Mouse (Mus musculus): Measurements from ENCODE around the gene Mapk1ip1l.

The Mapk1ip1l gene

GRCm38 (mm10) chr14:47369741-47370140 is 71.7 kb downstream of the Mapk1ip1l start:
- Histone ChIP-seq H3K4me1 (replicated peaks; ENCODE audit: low read depth, low read length) (peaks cover 62% of the 10 kb centered on the region), H3K9me3 (ENCODE audit: low read length) (no peaks in the 10 kb centered on the region), H3K36me3 (ENCODE audit: insufficient read depth, low read length) (no peaks in the 10 kb centered on the region), H3K4me3 (replicated peaks; ENCODE audit: low read length) (no peak overlapping the region), H3K27me3 (ENCODE audit: insufficient read depth, low read length) (peaks cover 19% of the 10 kb centered on the region)
- TF ChIP-seq CTCF (conservative IDR thresholded peaks at IDR 0.05; ENCODE audit: low read length) (no peak), POU5F1 (IDR thresholded peaks at IDR 0.05; ENCODE audit: borderline replicate concordance, low read length) (no peak)

DNA sequence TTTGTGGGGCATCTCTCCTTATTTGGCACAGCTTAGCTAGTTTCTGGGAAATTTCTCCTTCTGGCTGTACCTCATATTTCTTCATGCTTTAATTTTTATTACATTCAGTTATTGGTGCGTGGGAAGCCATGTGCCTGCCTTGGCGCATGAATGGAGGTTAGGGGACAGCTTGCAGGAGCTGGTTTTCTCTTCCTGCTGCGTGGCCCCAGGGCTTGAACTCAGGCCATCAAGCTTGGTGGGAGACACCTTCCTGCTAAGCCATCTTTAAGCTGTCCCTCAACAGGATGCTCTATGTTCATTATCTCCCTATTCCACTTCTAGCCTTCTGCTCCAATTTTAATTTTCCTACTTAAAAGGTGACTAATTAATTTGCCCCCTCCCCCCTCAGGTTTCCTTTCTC is 72.7 kb downstream of the Mapk1ip1l start:
- H3K27me3 ChIP-seq (ENCODE audit: insufficient read depth, low read length): peaks cover 19% of the 10 kb centered on the region
- H3K4me3 ChIP-seq (replicated peaks; ENCODE audit: low read length): no peak overlapping the region
- TF ChIP-seq CTCF (conservative IDR thresholded peaks at IDR 0.05; ENCODE audit: low read length): no peak
- TF ChIP-seq NANOG (IDR thresholded peaks at IDR 0.05; ENCODE audit: borderline replicate concordance, low read length): no peak
- TF ChIP-seq POU5F1 (IDR thresholded peaks at IDR 0.05; ENCODE audit: borderline replicate concordance, low read length): no peak
- no peaks in the 10 kb centered on the region for H3K36me3 ChIP-seq (ENCODE audit: insufficient read depth, low read length)
- no peaks in the 10 kb centered on the region for H3K9me3 ChIP-seq (ENCODE audit: low read length)
- H3K4me1 ChIP-seq (replicated peaks; ENCODE audit: low read depth, low read length): peaks cover 64% of the 10 kb centered on the region

GRCm38 (mm10) chr14:47371689-47372088 is 73.6 kb downstream of the Mapk1ip1l start:
- no peak for TF ChIP-seq CTCF (conservative IDR thresholded peaks at IDR 0.05; ENCODE audit: low read length)
- TF ChIP-seq POU5F1 (IDR thresholded peaks at IDR 0.05; ENCODE audit: borderline replicate concordance, low read length): no peak
- TF ChIP-seq NANOG (IDR thresholded peaks at IDR 0.05; ENCODE audit: borderline replicate concordance, low read length): no peak
- Histone ChIP-seq H3K9me3 (ENCODE audit: low read length) (no peaks in the 10 kb centered on the region), H3K4me3 (replicated peaks; ENCODE audit: low read length) (no peak overlapping the region), H3K4me1 (replicated peaks; ENCODE audit: low read depth, low read length) (peaks cover 61% of the 10 kb centered on the region), H3K27me3 (ENCODE audit: insufficient read depth, low read length) (peaks cover 19% of the 10 kb centered on the region), H3K36me3 (ENCODE audit: insufficient read depth, low read length) (no peaks in the 10 kb centered on the region)

All from E14TG2a.4 (cell line).